Mouse (Mus musculus): ENCODE data around the gene Col4a2.

The Col4a2 gene

DNA sequence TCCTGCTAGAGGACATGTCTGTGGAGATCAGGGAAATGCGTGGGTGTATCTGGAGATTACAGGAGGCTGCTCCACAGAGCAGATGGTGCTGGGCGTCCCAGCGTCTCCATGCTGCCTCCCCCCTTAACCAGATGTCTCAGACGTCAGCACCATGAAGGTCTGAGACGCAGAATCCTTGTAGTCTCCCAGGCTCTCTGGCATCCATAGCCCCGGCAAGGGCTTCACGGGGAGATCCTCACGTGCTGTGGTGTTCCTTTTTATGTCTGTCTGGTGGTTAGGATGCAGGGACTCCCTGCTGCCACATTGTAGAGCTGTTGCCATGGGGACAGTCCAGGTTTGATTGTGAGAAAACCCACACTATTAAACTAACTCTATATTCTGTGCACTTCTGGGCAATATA, 101.7 kb downstream of the Col4a2 start:
- DNase-seq (ENCODE audit: low spot score in 2 of 2), result peak in 1 of 2 experiments; percentile 66

DNA sequence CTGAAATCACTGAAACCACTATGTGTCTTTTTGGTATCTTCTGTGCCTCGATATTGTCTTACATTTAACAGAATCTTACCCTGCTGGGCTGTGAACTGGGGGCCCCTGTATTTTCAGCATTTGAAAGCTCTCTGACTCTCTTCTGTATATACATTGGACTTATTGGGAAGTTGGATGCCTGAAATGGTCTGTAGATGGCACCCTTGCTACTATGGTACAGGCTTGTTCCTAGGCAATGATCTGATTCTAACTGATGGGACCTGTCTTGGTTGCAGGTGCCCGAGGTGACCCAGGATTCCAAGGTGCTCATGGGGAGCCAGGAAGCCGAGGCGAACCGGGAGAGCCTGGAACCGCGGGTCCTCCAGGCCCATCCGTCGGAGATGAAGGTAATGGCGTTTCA, 102.5 kb downstream of the Col4a2 start:
- no peak for DNase-seq (ENCODE audit: low spot score in 2 of 2)

DNA sequence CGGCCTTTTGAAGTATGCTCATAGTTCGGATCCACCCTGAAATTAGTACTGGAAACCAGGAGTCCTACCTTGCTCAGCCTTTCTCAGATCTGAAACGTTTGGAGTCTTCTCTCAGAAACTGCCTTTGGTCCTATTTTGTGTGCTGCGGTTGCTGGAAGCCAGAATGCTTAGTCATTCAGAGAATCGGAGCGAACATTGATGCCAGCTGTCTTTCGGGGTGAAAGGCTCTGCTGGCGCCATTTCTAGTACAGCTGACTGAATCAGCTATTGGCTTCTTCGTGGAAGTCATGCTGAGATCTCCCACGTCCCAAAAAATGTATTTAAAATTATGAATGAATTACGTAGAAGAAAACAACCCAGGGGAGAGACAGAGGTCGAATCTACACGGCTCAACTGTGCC, 105.2 kb downstream of the Col4a2 start:
- DNase-seq (ENCODE audit: low spot score in 2 of 2), result no peak

DNA sequence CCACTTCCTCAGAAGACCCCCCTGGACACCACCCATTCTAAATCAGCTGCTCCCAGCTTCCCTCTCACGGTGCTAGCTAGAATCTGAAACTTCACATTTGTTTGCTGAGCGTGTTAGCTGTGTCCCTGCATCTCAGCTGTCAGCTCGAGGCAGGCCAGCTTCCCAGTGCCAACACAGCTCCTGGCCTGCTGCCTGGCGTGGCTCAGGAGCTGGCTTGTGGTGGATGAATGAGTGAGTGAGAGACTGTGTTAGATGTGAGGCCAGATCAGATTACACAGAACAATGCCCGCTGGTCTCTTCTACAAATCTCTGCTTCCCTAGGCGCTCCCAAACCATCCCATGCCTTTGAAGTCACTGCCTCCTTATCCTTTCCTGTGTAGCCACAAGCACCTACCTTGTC, 106.6 kb downstream of the Col4a2 start:
- peak; percentile 67 to 74 for DNase-seq (ENCODE audit: low spot score in 2 of 2)

DNA sequence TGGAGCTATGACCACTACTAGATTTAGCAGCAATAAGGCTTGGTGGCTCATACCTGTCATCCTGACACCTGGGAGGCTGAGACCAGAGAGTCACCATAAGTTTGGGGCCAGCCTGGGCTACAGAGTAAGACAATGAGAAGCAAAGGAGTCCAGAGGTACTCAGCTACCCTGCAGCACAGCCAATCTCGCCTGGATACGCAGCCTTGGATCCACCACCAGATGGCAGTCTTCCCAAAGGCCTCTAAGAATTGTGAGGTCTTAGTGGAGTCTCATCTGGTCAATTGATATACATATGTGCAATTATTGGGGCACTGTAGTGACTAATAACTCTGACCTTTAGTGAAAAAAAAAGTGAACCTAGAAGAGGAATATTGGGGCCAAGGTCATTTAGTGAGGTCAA, 107.0 kb downstream of the Col4a2 start:
- DNase-seq (ENCODE audit: low spot score in 2 of 2), result no peak

DNA sequence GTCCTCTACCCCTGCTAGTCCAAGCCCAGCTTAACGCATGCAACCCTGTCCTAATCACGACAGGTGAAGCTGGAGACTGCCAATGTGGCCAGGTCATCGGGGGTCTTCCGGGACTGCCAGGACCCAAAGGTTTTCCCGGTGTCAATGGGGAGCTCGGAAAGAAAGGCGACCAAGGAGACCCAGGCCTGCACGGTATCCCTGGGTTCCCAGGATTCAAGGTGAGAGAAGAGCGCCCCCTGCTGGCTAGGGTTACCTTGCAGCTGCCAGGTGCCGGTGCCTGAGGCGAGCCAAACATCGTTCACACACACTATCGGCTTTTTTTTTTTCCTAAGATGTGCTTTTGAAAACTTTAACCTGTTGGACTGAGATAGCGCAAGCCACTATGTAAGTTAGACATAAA, 108.5 kb downstream of the Col4a2 start:
- DNase-seq (ENCODE audit: low spot score in 2 of 2), result no peak

DNA sequence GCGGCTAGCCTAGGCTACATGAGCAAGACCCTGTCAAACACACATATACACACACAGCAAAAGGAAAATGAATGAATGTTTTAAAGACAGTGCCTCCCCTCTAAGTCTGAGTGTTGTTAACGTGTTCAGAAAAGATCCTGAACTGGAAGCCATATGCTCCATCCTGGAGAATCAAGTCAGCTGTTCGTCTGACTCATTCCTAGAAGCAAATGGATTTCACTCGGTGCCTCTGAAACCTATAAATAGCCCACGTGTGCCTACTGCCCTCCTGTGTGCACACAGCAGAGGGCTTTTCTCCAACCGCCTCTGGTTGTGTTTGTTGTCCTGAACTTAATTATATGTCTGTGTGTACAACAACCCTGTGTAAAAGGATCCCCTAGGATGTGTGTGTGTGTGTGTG, 109.4 kb downstream of the Col4a2 start:
- no peak for DNase-seq (ENCODE audit: low spot score in 2 of 2)

DNA sequence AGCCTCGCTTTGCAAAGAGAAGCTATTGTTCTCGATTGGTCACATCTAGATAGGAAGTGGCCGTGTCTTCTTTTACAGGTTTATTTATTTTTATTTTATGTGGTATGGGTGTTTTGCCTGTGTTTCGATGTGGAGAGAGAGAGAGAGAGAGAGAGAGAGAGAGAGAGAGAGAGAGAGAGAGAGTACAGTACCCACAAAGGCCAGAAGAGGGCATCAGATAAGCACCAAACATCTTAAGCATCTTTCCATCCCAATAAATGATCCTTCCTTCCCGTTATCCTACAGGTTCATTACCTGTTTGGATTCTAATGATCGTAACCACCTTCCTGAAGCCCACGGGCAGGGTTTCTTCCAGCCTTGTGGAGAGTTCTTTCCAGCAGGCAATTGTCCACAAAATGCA, 110.5 kb downstream of the Col4a2 start:
- DNase-seq (ENCODE audit: low spot score in 2 of 2), result no peak

DNA sequence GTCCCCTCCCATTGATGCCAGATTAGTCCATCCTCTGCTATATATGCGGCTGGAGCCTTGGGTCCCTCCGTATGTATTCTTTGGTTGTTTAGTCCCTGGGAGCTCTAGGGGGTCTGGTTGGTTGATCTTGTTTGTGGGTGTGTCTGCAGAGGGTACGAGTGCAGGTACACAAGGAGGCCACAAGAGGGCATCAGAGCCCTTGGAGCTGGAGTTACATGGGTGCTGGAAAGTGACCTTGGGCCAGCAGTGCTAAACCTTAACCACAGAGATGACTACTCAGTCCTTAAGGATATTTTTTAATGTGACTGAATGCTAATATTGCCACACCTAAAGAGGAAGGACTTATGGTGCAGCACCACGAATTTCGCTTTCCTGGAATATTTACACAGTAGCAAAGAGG, 118.1 kb downstream of the Col4a2 start:
- no peak for DNase-seq (ENCODE audit: low spot score in 2 of 2)

DNA sequence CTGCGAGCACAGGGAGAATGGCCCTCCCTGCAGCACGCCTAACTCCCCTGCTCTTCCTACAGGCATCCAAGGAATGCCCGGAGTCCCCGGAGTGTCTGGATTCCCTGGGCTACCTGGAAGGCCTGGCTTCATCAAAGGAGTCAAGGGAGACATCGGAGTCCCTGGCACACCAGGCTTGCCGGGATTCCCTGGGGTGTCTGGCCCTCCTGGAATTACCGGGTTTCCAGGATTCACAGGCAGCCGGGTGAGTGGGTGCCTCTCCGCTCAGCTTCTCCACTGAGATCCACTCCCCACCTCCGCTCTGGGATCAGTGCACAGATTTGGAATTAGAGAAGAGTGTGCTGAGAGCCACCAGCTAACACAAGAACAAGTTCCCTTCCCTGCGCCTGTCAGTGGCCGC, 125.3 kb downstream of the Col4a2 start:
- DNase-seq (ENCODE audit: low spot score in 2 of 2), result no peak

DNA sequence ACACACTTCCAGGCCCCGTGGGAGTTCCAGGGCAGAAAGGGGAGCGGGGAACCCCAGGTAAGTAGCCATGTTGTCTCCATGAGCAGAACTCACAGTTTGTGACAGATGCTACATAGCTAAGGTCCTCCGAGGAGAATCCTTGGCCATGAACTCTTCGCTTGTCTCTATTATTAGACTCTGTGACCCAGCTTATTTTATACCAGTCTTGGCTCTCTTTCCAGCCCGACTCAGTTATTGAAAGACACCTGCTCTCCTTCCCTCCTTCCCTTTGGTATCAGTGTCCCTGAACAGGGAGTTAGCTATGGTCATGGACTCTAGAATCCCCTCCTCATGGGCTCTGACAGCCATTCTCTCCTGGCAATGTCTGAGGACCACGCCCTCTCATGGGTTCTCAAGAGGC, 128.7 kb downstream of the Col4a2 start:
- no peak for DNase-seq (ENCODE audit: low spot score in 2 of 2)

DNA sequence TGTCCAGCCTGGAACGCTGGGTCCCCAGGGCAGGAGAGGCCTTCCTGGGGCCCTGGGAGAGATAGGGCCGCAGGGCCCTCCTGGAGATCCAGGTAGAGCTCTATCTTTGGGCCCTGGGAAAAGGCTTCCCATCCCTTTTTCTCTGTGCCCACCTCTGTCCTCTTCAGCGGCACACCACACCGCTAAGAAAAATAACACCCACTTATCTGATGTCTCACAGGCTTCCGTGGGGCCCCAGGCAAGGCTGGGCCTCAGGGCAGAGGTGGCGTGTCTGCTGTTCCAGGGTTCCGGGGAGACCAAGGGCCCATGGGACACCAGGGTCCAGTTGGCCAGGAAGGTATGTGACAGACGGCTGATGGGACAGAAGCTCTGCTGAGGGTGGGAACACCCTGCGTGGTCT, 131.0 kb downstream of the Col4a2 start:
- no peak for DNase-seq (ENCODE audit: low spot score in 2 of 2)

DNA sequence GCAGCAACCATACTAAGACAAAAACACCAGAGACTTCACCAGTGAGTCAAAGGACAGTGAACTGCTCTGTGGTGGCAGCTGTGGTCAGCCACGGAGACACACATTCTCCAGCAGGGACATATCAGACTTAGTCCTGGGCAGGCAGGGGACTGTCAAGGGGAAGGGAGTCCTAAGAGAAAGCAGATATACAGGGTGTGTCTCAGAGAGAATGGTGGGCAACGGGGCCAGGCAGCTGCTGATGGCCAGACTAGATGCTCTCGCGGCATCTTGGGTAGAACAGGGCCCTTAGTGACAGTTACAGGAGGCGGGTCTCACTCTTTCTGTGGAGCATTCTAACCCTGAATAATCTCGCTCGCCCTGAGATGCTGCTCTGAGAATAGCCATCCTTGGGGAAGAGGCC, 131.6 kb downstream of the Col4a2 start:
- no peak for DNase-seq (ENCODE audit: low spot score in 2 of 2)

DNA sequence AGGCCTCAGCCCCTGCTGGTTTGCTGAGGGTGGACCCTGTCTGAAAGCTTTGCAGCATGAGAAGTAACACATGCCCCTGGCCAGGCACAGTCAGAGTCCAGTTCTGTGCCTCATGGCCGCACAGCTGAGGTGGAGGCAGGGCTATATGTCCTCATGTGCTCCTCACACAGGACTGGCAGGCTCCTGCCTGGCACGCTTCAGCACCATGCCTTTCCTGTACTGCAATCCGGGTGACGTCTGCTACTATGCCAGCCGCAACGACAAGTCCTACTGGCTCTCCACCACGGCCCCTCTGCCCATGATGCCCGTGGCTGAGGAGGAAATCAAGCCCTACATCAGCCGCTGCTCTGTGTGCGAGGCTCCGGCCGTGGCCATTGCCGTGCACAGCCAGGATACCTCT, 133.2 kb downstream of the Col4a2 start:
- no peak for DNase-seq (ENCODE audit: low spot score in 2 of 2)

DNA sequence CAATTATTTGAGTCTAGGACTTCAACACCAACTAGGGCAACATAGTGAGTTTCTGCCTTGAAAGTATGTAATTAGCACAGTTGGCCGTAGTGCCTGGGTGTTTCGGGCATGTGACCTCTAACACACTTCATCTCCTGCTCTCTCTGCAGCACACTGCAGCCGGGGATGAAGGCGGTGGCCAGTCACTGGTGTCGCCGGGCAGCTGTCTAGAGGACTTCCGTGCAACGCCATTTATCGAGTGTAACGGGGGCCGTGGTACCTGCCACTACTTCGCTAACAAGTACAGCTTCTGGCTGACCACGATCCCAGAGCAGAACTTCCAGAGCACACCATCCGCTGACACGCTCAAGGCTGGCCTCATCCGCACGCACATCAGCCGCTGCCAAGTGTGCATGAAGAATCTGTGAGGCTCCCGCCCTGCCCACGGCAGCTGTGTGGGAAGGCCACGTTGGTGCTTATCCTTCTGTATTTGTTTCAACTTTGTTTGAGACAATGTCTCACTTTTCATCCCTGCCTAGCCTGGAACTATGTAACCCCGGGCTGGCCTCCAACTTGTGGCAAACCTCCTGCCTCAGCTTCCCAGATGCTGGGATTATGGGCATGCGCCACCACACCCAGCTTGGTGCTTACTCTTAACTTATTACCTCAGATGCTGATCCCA, 135.4 kb downstream of the Col4a2 start:
- no peak for DNase-seq (ENCODE audit: low spot score in 2 of 2)

DNA sequence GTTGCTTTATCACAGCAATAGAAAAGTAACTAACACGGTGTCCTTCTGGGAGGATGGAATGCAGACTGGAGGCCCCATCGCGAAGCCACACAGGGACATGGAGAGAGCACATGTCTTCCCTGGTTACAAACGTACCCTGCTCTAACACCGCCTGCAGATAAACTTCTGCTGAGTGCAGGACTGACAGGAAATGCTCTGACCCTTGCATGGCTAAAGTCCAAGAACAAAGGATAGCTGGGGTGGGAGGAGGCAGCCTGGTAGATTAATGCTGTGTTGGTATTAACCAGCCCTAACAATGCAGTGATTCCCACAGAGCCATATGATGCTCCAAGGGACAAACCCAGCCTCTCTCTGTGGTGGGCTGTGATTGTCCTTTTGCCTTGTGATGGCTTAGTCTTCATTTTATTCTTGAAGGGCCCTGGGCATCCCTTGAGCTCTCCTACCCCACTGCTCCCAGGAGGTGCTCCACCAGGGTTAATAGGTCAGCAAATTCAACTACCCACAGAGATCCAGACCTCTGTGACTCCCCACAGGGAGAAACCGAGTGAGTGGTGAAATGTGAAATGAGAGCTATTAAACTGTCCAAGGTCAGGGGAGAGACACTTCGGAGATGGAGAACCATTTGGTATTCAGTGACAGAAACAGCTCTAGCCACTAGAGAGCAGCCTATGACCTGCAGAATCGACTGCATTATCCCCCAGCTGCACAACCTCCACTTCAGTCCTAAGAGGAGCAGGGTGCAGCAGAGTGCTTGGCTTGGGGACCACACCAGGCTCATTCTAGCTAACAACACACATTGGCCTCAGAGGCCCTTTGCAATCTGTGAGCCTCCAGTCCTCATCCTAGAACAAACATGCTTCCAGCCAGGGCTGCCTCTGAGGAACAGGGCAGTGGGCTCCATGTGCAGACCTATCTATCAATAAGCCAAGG, 137.8 kb downstream of the Col4a2 start:
- DNase-seq (ENCODE audit: low spot score in 2 of 2), result no peak

DNA sequence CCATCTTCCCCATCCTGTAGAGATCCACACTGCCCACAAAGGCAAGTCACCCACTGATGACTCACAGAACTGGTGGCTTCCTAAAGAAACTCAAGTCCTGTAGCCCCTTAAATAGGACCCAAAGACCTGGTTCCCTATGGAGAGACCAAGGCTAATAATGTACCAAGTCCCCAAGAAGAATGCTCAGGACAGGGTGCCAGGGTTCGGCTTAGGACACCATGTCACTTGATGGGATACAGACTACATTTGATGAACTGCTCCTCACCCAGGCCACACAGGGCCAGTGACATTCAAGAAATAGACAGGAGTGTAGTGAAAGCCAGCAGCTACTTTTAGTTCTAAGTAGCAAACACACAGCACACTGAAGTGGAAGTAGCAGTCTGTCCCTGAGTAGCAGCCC, 139.5 kb downstream of the Col4a2 start:
- DNase-seq (ENCODE audit: low spot score in 2 of 2), result no peak

DNA sequence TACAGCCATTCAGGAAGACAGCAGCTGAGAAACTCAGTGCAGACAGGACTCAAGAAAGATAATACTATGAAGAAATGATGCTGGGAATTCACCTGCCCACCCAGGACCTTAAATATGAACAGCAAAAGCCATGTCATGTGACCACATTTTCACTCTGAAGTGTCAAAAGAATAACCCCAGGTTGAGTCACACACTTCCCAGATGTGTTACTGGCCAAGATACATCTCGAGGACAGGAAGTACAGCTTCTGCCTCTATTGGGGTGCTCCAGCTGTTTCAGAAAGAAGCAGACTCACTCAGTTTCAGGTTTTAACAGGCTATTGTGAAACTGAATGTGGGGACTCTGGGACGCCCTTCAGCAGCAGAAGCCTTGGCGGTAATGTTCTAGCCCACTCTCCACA, 140.0 kb downstream of the Col4a2 start:
- no peak for DNase-seq (ENCODE audit: low spot score in 2 of 2)

DNA sequence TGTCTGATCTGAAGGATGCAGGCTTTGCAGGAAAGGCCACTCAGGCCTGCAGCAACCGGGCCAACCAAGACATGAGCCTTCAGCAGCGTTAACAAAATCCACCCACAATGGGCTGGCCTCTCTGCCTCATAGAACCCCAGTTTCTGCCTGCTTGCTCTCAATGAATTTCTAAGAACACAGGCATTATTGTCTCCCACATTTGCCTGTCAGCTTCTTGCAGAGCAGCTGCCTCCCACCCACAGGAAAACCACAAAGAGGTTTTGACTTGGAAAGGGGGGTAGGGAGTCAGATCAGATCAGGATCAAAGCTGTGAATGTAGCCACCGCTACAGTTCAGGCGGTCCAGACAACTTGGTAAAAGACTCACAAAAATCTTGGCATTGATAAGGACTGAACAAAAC, 140.4 kb downstream of the Col4a2 start:
- no peak for DNase-seq (ENCODE audit: low spot score in 2 of 2)

DNA sequence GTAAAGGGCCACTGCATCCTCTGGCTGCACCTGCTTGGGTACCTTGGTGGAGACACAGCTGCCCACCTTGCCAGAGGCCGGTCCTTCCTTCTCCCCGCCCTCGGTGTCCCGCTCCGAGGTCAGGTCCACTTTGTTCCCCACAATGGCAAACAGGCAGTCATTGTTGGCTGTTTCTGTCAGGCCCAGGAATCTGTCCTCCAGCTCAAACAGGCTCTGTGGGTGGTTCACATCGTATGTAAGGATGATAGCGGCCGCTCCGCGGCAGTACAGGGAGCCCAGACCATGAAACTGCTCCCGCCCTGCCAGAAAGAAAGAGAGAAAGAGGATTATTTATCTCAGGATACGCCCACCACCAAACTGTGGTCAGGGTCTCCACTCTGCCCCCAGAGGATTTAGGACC, 141.6 kb downstream of the Col4a2 start:
- DNase-seq (ENCODE audit: low spot score in 2 of 2), result no peak

DNA sequence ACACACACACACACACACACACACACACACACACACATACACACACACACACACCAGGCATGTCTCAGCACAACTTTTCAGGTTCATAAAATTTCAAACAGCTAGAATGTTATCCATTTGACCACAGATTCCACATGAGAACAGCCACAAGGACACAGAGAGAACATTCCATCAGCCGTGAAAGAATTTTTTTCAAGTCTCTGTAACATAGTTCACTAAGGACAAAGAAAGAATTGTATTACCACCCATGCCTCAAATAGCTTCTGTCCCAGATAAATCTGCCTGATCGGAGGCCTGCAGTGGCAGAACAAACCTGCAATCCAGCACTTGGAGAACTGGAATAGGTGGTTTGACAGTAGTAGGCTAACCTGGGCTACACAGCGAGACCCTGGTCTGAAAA, 144.7 kb downstream of the Col4a2 start:
- DNase-seq (ENCODE audit: low spot score in 2 of 2), result no peak

DNA sequence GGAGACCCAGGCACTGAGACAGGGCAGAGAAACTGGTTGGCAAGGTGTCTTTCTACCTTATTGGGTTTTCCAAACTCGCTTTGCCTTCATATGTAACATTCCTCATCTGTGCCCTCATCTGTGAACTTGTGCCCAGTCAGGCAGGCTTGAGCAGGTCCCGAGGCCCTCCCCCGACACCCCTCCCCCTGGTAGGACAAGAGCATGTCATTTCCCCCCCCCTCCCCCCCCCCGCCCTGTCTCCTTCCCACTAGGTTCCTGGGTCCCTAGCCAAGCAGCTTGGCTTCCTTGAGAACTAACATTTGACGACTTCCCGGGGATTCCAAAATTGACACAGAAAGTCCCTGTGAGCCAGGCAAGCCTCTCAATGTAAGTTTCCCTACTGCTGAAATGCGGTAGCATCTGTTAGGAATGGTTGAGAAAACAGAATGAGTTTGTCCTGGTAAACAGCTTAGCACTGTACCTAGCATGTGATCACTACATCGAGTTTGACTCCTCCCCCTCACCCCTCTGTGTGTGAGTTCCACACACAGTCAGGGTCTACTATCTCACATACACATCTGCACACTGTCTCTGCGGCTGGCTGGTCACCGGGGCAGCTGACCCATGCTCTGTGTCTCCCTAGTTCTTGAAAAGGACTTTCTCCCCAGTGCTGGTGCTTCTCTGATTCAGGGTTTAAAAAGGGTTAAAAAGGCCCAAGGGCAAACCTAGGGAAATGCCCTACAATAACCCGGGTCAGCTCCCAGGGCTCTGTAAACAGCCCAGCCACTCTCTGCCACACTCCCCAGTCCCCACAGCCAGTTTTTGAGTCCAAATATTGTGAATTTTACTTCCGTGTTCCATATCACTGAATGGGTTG, 145.6 kb downstream of the Col4a2 start:
- no peak for DNase-seq (ENCODE audit: low spot score in 2 of 2)
